Mouse (Mus musculus) v-Abl transformed pro-B cells (cell line): ENCODE data around the gene Gm21294.
"Not testable (repeated sequence)": the region's sequence is repeated elsewhere in the genome, so short reads cannot be mapped to it uniquely, and the experiment has no call there.

ENCODE experiments used
- in situ Hi-C, 2 experiments: fragments of 400-800 bp; cut with MboI; formaldehyde crosslinking; loops; one replicate each; pipeline ENCODE4 v1.15.1; 2025; ENCODE audit not compliant: unreplicated experiment in 2 of 2

Gm21294 gene

DNA sequence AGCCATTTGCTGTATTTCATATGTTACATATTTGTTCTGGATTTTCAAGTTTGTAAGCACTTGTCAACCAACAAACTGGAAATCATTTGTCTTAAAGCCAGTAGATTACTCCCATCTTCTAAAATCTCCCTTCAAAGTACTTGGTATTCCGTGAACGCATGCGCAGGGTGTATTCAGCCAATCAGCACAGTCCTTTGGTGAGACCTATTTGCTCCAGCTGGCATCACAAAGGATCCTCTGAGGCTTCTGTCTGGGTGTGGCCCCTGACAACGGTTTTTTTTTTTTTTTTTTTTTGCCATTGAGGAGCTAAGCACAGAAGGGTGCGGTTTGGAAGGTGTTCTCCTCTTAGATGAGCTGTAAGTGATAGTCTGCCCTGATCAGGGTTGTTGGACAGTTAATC, at the start of gene Gm21294:
Gene Gm21294 (plus strand): TSS at position 301 of the 400 bp plus-strand sequence.
- in situ Hi-C loops = not testable (repeated sequence)

DNA sequence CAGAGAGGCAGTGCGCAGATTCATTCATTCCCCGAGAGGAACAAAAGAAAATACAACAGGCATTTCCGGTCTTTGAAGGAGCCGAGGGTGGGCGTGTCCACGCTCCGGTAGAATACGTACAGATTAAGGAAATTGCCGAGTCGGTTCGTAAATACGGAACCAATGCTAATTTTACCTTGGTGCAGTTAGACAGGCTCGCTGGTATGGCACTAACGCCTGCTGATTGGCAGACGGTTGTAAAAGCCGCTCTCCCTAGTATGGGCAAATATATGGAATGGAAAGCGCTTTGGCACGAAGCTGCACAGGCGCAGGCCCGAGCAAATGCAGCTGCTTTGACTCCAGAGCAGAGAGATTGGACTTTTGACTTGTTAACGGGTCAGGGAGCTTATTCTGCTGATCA, 73.6 kb downstream of the Gm21294 start:
- in situ Hi-C loops = not testable (repeated sequence)
